Mouse (Mus musculus): ENCODE results near the gene H2afz.

The H2afz gene

DNA sequence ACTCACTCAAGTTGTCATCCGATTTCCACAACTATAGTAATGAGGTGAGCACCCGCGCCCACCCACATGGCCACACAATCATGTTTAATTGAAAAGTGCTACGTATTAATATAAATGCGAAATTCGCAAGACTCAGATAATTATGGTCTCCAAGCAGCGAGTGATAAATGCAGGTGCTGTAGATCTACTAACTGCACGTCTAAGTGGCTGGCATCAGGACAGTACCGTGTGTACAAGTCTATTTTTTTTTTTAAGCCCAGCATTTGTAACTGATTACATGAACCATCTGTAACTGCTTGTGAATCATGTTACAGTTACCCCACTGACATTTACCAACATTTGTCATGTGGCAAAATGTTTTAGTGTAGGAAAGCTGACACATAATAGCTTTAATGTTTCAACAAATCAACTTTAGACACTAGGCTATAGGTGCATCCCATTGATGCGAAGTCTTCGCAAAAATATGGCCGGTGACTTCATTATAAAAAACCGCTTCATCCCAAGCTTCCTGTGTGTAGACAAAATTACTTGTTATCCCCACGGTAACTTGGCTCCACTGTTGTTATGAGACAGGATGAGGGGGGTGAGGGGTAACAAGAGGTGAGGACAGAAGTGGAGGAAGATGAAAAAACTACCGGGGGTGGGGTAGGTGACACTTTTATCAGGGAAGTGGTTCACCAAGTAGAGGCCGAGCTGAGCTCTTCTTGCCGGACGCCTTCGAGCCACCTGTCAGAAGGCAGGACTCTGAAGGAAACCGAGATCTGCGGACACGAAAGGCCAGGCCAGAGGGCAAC is 760 bp upstream of the H2afz start:
- CTCF ChIA-PET: no interaction called here

DNA sequence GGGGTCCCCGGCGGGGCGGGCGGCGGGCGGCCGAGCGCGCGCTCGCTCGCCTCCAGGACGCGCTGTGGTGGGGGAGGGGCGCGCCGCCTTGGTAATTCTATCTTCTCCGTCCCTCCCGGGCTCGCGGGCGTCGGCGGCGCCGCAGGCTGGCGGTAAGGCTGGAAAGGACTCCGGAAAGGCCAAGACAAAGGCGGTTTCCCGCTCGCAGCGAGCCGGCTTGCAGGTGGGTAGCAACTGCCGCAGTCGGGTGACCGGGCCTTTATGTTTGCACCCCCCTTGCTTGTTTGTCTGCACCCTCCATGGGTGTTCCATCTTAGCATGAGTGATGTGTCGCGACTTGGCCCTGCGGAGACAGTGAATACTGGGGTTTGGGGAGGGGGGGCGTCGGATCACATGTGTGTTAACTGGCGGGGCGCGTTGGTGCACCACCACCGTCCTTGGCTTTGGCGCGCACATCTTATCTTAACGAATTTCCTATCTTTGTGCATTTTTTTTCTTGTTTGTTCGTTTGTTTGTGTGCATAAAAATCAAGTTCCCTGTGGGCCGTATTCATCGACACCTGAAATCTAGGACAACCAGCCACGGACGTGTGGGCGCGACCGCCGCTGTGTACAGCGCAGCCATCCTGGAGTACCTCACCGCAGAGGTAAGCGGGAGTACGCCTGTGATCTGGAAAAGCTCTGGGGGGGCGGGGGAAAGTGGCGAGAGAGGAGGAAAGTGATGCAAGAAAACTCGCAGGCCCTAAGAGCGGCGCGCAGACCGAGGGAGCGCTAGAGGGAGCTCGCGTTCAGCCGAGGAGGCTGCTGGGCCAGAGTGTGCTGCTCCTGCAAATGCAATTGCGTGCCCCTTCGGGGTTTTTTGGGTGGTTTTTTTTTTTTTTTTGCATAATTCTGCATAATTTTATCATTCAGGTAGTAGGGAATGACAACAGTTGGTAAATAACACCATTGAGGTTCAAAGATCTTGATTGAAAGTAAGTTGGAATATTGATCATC is 998 bp downstream of the H2afz start:
- CTCF ChIA-PET: interaction anchor here (1.1 kb wide), 1 partner anchor 280 kb away, joined by 4 read pairs; the partner anchor contains the start of gene Mttp

DNA sequence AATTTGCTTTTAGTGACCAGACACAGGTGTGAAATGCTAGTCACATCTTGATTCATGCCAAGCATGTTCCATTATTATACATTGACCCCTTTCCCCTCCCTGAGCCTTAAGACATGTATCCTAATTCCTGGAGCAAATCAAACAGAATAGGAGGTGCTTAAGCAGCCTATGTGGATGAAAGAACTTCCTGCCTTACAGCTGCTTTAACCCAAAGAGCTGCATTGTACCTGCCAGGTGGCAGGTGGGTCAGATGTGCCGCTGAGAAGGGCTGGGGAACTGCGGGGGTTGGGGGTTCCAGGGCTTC is 2.8 kb downstream of the H2afz start:
- CTCF ChIA-PET: interaction anchor here (0.7 kb wide), 1 partner anchor 52 kb away, joined by 9 read pairs; no protein-coding TSS in a partner anchor

DNA sequence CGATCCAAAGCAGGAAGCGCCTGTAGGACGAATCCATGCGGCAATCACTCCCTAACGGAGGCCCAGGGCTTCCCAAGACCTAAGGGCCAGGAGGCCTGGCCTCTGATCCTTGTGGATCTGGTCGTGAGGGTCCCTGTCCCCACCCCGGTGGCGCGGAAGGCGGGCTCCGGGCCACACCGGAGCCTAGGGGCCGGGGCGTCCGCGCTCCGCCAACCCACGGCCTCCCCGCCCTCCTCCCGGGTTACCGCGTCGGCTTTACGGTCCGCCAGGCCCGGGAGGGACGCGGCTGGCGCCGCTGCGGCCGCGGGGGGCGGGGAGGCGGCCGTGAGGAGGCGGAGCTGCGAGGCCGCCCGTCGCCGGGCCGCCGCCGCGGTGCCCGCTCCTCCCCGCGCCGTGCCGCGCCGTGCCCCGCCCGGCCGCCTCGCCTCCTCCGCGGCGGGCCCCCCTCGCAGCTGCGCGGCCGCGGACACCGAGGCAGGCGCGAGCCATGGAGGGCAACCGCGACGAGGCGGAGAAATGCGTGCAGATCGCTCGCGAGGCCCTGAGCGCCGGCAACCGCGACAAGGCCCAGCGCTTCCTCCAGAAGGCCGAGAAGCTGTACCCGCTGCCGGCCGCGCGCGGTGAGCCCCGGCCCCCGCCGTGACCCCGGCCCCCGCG is 3.3 kb downstream of the H2afz start, which contains the start of gene Dnajb14:
TSS of gene Dnajb14 (plus strand) at position 239 of the 657 bp plus-strand sequence.
- CTCF ChIA-PET: no interaction called here

DNA sequence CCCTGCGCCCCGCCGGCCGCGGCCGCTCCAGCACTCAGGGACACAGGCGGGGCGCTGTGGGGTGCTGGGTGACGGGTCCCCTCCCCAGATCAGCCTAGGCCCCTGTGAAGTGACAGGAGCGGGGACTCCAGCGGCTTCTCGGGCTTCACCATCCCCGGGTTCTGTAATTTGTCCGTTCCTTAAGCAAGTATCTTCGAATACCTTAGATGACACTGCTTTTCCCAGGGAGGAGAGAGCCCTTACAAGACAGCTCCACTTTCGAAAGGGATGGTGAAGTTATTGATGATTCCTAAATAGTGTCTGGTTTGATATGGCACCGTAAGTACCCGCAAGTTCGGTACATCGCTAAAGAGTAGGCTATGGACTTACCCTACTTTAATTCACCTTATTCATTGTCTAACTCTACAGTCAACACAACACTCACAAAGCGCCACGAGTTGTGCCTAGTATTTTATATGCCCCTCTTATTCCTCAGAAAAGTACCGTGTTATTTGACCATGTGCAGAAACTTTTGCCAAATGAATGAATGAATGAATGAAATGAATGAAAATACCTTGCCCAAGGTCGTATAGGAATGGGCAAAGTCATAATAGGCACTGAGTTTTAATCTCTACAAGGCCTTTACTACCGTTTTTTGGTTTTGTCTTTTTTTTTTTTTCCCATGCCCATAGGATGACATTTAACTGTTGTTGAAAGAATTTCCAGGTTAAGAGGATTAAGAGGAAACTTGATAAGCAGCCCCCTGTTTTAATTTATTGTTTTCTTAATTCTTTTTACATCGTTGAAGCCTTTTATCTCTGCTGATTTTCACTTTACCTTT is 4.0 kb downstream of the H2afz start:
- CTCF ChIA-PET: interaction anchor here (0.5 kb wide), 1 partner anchor 117 kb away, joined by 13 read pairs; no protein-coding TSS in a partner anchor

DNA sequence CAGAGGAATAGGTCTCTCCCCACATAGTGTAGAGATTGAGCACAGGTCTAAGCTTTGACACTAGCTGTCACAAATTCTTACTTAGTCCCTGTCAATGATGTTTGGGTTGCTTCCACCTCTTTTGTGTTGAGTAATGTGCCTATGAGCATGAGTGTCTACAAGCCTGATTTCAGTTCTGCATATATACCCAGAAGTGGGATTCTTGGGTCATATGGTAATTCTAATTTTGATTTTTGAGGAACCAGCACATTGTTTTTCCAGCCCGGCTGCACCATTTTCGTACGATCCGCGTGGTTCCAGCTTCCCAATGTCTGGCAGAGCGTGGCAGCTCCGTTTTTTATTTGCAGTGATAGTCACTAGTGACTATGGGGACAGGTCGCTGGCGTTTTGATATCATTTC is 5.1 kb downstream of the H2afz start:
- CTCF ChIA-PET: interaction anchor here (0.8 kb wide), 1 partner anchor 10 kb away, joined by 4 read pairs; no protein-coding TSS in a partner anchor

DNA sequence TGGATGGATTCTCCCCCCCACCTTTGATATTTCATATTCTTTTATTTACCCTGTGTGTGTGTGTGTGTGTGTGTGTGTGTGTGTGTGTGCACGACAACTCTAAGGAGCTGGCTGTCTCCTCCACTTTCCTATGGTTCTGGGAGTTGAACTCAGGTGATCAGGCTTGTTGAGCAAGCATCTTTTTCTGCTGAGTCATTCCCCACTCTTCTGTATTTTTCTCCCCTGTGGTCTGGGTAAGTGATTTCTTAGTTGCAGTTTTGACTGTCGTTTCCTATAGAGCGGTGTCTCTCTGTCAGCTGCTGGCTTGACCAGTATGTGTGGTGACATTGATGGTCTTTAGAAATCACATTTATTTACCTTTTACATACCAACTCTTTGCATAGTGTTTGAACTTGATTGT is 15.0 kb downstream of the H2afz start:
- CTCF ChIA-PET: interaction anchor here (0.5 kb wide), 1 partner anchor 1502 kb away, joined by 4 read pairs; no protein-coding TSS in a partner anchor

DNA sequence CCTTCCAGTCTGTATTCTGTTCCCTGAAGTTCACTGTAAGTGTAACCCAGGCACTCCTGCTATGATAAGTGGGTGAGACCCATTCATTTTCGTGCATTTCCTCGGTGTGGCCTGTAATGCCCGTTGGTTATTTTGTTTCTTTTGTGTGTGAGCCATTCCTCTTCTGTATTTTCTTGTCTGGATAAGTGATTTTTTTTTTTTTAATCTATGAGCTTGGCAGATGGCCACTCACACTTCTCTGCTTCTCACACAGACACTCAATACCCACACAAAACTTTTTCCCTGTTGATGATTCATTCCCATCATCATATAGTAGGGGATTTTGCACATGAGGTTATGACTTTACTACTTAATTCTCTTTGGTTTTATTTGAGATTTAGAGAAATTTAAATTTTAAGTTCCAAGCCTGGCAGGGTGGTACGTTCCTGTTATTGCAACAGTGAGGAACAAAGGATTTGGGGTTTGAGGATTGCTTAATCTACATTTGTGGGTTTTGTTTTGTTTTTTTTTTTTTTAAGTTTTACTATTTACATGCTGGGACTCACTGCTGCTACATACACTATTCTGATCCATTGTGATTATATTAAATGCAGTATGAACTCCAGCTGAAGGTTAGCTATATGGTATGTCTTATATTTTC is 15.9 kb downstream of the H2afz start:
- CTCF ChIA-PET: interaction anchor here (0.9 kb wide), 1 partner anchor 111 kb away, joined by 3 read pairs; no protein-coding TSS in a partner anchor

DNA sequence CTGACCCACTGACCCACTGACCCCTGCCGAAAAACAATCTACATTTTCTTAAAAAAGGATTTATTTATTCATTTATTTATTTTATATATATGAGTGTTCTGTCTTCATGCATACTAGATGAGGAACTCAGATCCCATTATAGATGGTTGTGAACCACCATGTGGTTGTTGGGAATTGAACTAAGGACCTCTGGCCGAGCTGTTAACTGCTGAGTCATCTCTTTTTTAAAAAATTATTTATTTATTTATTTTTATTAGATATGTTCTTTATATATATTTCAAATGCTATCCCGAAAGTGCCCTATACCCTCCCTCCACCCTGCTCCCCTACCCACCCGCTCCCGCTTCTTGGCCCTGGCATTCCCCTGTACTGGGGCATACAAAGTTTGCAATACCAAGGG is 16.8 kb downstream of the H2afz start:
- CTCF ChIA-PET: no interaction called here

DNA sequence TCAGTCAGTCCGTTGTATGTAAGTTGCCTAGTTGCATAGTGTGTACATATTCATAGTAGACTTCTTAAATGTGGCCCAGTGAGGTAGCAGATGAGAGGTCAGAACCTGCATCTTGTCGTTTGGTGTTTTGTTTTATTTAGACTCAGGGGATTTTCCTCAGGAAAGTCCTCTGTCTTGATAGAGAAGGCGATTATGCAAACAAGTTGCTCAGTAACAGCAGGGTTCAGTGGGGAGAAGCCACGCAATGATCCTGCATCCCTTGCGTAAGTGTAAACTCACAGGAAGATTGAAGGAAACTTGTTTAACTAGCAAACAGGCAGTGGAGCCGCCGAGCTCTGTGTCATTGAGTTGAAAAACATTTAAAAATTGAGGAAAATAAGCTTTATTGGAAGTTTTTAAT is 23.7 kb downstream of the H2afz start:
- CTCF ChIA-PET: no interaction called here

DNA sequence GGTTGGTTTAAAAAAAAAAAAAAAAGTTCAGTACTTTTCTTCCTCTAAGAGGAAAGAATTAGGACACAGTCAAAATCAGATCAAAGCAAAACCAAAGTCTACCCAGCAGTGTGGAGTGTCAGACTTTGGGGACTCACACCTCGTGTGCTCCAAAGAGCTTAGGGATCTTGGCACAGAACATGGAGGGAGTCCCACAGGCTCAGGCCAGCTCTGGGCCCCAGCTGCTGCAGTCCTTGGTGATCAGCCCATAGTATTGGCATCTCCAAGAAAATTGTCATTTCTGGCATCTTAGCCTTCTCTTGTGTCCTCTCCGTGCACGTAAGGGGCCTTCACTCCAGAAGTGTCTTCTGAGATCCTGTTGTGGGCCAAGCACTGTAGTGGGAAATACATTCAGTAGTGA is 26.8 kb downstream of the H2afz start:
- CTCF ChIA-PET: no interaction called here

DNA sequence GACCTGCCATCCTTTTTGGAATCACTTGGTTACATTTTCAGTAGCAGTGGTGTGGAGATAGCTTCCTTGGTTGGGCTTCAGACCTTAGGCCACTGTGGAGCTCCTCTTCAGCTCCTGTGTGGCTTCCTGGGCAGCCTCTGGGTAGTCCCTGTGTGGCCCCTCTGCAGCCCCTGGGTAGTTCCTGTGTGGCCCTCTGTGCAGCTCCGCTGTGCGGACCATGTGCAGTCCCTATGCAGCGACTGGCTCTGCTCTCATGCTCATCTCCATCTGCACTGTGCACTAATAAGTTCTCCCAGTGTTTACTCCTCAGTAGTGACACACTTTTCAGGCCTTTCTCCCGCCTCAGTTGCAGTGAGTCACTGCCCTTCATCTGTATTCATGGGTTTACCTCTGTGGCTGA is 27.8 kb downstream of the H2afz start:
- CTCF ChIA-PET: no interaction called here

DNA sequence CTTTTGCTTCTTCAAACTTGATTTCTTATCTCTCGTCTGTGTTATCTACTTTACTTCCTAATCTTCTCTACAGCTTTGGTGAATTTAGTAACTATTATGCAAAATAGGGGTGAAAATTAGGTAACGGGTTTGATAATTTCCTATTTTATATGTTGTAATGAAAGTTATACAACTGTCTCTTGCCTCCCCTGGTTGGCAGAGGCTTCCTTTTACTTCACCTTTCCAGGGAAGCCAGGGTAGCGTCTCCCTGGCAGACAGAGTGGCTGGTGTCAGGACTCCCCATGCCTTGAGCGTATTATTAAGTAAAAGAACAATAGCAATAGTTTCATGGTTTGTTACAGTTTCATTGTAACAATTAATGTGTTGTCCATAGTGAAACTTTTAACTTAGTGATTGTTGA is 29.5 kb downstream of the H2afz start:
- CTCF ChIA-PET: interaction anchor here (0.6 kb wide), 1 partner anchor 51 kb away, joined by 3 read pairs; no protein-coding TSS in a partner anchor

DNA sequence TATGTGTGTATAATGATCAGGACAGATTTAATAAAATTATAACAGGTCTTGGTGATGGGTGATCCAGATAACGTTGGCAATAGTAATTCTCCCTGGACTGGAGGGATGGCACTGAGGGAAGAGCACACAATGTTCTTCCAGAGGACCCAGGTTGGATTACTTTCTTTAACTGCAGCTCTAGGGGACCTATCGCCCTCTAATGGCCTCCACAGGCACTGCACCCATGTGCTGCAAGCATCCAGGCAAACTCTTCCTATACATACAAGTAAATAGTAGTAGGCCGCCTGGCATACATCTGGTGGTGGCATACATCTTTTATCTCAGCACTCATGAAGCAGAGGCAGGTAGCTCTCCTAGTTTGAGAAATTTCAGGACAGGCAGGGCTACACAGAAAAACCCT is 30.9 kb downstream of the H2afz start:
- CTCF ChIA-PET: no interaction called here

DNA sequence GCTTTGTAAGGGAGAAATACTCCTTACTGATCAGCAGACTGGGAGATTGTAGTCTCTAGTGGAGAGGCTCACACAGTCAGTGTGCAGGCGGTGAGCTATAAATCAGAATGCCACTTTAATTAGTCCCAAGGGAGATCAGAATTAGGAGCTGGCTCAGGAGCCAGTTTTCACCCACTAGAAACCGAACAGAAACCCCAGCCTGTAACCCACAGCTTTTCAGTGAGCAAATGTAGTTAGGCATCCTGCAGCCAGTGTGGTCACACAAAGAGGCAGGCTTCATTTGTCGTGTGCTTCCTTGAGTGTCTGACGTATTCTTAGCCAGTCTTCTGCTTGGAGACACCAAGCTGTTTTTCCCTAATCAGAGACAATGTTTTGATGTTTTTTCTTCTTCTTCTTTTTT is 32.1 kb downstream of the H2afz start:
- CTCF ChIA-PET: no interaction called here

DNA sequence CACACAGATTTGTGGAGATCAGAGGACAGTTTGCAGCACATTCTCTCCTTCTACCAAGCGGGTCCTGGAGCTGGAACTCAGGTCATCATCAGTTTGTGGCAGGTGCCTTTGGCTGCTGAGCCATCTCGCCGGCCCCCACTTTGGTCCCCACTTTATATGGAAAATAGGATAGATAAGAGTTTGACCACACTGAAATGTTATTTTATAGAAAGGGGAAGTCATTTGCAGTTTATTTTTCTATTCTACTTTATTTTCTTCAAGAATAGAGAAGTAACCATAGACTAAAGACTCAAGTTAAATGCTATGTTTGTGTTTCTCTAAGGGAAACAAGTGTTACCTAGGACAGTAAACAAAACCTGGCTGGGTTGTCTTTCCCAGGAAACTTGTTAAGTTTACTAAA is 32.6 kb downstream of the H2afz start:
- CTCF ChIA-PET: no interaction called here

DNA sequence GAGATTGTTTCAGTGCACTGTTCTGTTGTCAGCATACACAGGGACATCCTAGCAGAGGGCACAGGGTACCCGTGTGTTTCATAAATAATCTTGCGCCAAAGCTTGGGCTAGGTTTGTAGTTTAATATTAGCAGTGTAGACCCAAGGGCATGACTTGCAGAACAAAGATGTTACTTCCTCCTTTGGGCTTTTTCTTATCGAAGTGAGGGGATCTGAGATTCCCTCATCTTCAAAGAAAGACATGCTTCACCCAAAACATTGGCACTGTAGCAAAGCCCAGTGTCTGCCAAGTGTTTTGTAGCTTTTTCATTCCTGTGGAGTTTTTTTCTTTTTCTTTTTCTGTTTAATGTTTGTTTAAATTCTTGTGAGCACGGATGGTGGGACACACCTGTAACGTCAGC is 33.4 kb downstream of the H2afz start:
- CTCF ChIA-PET: no interaction called here

DNA sequence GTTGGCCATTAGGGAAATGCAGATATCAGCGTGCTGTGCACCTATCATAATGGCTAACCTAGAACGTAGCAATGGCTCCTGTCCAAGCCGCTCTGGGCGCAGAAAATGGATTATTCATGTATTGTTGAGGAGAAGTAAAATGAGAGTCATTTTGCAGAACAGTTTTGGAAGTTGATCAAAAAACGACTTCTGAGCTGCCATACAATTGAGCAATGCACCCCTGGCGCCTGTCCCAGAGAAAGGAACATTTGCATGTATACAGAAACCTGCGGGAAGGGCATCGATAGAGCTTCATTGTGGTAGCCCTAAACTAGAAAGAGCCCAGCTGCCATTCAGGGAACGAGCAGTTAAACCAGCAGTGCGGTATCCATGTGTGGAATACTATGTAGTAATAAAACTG is 35.9 kb downstream of the H2afz start:
- CTCF ChIA-PET: no interaction called here

DNA sequence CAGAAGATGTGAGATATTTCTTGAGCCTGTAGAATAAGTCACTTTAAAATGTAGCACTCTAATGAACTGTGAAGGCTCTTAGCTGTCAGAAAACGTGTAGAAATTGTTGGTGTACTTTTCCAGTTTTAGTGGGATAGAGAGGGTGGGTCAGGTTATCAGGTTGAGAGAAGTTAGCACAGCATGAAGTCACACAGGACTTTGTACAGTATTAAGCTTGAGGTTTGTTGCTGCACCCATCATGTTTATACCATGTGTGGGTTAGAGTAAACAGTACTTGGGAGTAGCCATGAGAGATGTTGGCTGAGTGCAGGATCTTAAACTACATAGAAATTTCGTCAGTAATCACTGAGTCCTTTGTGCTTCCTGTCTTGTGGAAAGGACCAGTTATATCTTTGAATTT is 48.8 kb downstream of the H2afz start:
- CTCF ChIA-PET: interaction anchor here (0.6 kb wide), 1 partner anchor 845 kb away, joined by 9 read pairs; no protein-coding TSS in a partner anchor

DNA sequence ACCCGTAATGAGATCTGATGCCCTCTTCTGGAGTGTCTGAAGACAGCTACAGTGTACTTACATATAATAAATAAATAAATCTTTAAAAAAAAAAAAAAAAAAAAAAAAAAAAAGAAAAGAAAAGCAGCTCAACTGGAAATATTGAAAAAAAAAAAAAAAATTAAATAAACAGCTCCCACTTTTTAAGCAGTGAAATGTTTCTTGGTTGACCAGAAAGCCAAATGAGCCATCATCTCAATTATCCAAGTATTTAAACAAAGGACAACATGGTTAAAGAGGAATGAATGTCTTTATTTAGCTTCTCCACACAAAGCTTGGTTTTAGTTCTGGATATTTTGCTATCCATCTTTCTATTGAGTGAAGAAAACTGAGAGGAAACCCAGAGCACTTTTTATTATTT is 50.3 kb downstream of the H2afz start:
- CTCF ChIA-PET: interaction anchor here (0.6 kb wide), 2 partner anchors 18 to 36 kb away, joined by 6 to 7 read pairs; no protein-coding TSS in a partner anchor

Data from spleen, embryonic (tissue).